Mouse (Mus musculus): ENCODE data around the gene Gm29094. TPM values are rescaled to one million over a fixed set of nuclear protein-coding genes. Genes with fewer than 3 reads are reported as not detected.
"Not testable (repeated sequence)": the region's sequence is repeated elsewhere in the genome, so short reads cannot be mapped to it uniquely, and the experiment has no call there.

Gm29094 gene
- not detected for total RNA-seq (2021)

DNA sequence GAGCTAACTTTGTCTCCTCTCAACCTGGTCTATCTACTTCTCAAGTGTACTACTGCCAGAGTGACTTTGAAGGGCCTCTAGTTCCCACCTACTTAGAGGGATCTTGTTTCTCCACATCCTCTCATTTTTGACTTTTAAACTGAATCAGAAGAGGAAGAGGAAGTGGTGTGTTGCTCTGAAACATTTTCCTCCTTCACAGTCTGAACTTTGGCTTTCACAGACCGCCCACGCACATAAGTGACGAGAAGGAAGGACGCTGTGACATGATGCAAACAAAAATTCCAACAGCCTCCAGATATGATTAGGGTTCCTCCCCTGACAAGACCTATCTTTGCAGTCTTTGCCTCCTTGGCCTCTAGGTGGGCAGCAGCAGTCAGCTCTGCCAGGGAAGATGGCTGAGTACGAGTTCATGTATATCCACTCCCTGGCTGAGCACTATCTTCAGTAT lies at the start of gene Gm29094, which contains the start of gene Bcl2a1b:
TSS of gene Gm29094 (plus strand) at position 411 of the 448 bp plus-strand sequence.
TSS of gene Bcl2a1b (plus strand) at position 241 of the 448 bp plus-strand sequence.
- intact Hi-C loops (cut with DNase I) = not testable (repeated sequence)

DNA sequence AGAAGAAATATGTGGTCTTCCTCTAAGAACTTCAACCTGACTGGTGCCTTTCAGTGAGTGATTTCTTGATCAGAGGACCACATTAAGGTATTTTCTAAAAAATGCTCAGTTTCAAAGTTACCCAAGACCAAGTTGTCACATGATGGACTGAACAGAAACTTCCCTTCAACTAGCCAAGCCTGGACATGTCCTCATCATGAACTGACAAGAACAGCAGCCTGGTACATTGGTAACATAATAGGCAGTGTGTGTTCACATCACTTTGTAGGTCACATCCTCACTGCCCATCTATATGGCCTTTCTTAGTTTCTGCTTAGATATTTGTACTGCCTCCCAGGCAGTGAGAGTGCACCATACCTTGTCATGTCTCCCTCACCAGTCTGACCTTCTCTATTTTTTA lies 26.6 kb upstream of the Gm29094 start:
- intact Hi-C loops (cut with DNase I); DNase-seq (ENCODE audit: low spot score in 2 of 2): not testable (repeated sequence)

More for the DNA sequence above, at the start of gene Gm29094, which contains the start of gene Bcl2a1b:
- not testable (repeated sequence) for DNase-seq (ENCODE audit: low spot score in 2 of 2)

DNA sequence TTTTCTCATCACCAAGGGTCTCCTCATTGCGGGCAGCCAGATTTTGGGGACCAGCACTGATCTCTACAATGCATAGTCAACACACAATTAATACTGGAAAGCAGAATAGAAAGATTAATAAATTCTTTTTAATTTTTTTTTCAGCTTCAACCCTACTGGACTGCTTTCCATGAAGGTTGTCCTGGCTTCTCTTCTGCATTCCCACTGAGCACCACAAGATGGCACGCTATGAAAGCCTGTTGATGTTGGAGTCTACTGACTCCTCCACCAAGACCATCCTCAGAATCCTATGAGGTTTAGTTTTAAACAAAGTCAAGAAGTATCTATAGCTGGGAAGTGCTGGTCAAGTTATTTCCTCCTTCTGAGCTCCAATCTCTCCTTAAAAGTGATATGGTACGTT lies 20.3 kb upstream of the Gm29094 start:
- intact Hi-C loops (cut with DNase I) = not testable (repeated sequence)
- DNase-seq (ENCODE audit: low spot score in 2 of 2) = peak; percentile 60 to 66

DNA sequence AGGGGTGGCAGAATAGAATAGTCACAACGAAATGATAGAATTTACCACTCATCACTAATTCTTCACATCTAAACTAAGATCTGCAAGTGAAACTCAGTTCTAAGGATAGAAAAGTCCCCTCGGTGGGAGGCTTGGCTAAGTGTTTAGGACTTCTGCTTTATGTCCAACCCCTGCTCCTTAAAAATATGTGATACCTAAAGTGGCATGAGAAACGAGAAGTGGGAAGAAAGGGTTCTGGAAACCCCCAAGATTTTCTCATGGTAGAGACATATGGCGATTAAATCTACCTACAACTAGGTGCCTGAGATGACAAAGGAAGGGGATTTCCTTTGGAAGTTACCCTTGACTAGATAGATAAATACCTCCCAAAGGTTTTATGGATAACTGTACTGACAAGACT lies 19.7 kb upstream of the Gm29094 start:
- intact Hi-C loops (cut with DNase I); DNase-seq (ENCODE audit: low spot score in 2 of 2): not testable (repeated sequence)

DNA sequence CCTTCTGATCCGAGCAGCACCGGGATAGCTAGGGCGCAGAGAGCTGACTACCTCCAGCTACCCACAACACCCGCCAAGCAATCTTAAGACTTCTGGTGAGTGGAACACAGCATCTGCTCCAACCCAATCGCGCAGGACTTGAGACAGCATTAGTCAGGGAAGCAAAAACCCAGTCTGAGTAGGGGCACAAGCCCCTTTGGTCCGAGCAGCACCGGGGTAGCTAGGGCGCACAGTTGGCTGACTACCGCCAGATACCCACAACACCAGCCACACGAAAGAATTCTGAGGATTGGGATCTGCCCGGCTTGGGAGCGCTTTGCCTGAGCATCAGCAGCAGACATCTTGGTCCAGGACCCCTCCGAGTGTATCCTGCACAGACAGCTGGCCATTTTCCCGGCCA lies 12.2 kb upstream of the Gm29094 start:
- DNase-seq (ENCODE audit: low spot score in 2 of 2); intact Hi-C loops (cut with DNase I): not testable (repeated sequence)

DNA sequence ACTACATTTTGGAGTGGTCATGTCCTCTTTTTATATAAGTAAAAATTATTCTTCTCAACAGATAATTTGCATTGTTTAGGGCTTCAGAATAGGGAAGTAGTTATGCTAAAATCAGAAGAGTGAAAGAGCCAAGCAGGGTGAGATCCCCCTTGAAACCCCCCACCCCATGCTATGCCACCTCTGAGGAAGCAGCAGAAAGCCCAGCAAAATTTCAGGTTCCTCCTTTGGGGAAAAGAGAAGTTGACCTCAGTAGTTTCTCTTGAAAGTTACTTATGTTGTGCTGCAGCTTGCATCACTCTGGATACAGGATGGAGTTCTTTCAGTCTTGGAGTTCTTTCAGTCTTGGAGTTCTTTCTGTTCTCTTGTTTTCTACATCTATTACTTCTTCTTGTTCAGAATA lies 3.7 kb upstream of the Gm29094 start:
- intact Hi-C loops (cut with DNase I); DNase-seq (ENCODE audit: low spot score in 2 of 2): not testable (repeated sequence)

DNA sequence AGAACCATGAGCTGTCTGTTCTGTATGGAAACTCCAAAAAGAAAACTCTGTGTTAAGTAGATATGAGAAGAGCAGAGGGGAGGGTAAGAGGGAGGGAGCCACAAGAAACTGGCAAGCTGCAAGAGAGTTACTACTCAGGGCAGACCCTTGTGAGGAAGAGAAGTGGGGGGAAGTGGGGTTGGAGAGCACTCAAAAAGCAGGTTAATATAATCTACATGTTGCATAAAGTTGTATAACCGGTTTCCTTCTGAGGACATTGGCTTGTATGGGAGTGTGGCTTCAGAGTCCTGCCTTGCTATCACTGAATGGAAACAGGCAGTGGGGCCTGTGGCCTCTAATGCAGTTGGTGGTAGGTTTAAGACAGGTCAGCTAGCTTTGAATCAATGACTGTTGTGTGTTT lies 1.7 kb upstream of the Gm29094 start:
- DNase-seq (ENCODE audit: low spot score in 2 of 2); intact Hi-C loops (cut with DNase I): not testable (repeated sequence)

DNA sequence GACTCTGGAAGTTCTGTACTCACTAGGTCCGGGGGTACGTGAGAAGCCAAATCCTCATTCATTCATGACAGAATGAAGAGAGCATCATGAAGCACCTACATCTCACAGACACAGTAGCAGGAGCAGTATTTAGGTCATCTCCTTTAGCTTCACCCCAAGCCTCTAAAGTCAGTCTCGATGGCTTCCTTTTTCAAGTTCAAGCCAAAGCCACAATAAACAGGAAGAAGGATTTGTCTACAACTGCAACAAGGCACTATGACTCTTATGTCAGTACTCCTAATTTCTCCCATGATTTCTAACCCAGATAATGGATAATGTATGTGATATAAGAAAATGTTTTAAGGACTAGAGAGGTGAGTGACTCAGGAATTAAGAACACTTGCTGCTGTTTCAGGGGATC lies 830 bp upstream of the Gm29094 start:
- intact Hi-C loops (cut with DNase I); DNase-seq (ENCODE audit: low spot score in 2 of 2): not testable (repeated sequence)

DNA sequence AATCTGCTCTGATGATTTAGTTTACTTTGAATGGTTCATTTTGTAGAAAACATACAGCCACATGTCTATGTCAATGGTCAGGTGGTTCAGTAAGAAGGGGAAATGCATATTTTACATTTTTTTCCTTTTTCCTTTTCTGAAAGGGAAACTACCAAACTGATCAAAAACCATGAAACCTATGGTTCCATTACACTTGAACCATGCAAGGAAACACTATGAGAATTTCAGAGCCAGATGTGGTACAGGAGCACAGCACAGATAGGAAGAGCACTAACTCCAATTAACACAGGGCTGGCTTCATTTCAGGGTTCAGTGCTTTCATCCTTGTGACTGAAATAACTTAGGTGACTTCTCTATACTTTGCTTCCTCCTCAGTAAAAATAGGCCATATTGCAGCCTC lies 3.1 kb downstream of the Gm29094 start:
- intact Hi-C loops (cut with DNase I); DNase-seq (ENCODE audit: low spot score in 2 of 2): not testable (repeated sequence)

DNA sequence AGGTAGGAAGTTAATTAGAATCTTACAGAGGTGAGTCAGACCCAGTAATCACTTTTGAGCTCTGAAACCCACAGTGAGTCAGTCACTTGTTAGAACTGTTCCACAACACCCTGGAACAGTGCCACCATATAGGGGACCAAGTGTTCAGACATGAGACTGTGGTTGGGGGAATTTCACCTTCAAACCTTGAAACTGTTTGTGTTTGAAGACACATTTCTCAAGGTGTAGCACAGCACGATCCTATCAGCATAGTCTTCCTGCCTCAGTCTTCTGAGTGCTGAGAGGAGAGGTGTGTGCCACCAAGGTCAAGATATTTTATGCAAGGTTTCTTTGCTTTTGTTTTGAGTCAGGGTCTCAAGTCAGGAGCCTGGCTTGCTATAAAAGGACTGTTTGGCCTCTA lies 9.8 kb downstream of the Gm29094 start:
- intact Hi-C loops (cut with DNase I) = loop anchor here (5.0 kb wide), 1 partner anchor 487 kb away; the partner anchor contains the start of gene Mthfsl
- not testable (repeated sequence) for DNase-seq (ENCODE audit: low spot score in 2 of 2)

DNA sequence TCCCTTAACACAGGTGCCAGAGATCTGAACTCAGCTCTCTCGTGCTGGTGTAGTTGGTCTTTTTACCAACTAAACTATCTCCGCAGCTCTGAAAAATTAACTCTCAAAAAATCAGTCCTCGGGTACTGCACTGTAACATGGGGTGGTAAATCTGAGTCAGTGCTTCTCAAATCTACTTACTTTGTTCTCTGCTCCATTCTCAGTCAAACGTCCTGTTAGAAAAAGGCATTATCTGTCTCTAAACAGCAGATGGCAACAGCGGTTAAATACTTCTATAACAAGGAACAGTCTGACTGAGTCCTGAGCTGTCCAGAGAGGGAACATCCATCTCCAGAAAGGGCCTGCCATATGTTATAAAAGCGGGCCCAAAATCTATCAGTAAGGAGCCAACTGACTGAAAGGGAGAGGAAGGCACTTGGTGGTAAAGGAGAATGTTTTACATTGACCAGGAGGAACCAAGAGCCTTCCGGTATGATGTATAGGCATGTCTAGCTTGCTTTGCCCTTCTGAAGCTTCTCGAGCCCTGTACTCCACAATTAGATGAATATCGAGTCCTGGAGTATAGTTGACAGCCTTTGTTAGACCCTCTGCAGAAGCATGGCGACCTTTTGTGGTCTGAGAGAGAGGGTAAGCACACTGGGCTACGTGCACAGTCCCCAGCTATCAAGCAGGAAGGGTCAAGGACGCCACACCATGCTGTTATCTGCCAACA lies 11.3 kb downstream of the Gm29094 start, which contains the start of gene Mthfs:
TSS of gene Mthfs (plus strand) at position 324 of the 712 bp plus-strand sequence.
- peak in 1 of 2 experiments; percentile 30 for DNase-seq (ENCODE audit: low spot score in 2 of 2)
- intact Hi-C loops (cut with DNase I) = not testable (repeated sequence)

DNA sequence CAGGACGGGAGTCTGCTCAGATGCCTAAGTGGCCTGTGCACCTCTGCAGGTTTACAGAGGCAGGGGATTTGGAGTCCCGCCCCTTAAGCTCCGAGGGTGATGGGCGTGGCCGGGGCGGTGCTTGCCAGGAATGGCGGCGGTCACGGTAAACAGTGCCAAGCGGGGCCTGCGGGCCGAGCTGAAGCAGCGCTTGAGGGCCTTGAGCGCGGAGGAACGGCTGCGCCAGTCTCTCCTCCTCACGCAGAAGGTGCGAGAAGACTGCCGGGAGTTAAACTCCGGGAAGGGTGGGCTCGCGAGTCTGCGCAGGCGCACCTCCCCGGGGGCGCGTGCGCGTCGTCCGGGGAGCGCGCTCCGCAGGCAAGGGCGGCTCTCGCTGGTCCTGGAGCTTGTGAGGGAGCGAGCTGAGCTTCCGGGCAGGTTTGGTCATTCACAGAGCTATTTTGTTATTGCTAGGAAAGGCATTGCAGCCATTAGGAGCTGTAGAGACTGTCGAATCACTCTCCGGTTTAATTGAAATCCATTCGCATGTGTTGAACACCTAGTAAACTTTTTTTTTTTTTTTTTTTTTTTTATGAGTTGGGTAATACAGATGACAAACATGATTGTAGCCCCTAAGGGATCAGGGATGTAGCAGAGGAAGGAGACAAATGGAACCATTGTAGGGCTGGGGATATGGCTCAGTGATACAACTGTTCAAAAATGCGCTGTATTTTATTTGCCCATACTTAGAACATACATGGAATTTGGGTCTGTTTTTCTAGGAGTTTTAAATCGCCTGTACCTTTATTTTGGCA lies 12.1 kb downstream of the Gm29094 start:
- intact Hi-C loops (cut with DNase I) = not testable (repeated sequence)
- DNase-seq (ENCODE audit: low spot score in 2 of 2) = peak; percentile 97 to 98

DNA sequence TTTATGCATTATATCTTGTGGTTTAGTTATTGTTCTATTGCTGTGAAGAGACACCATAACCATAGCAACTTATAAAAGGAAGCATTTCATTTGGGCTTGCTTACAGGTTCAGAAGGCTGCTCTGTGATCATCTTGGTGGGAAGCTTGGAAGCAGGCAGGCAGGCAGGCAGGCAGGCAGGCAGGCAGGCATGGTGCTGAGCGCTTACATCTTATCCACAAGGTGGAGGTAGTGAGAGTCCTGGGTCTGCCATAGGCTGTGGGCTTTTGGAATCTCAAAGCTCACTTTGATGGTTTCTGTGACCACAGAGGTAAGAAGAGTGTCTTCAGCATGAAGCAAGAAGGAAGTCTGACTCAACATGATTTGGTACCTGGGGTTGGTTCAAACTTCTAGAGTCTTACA lies 13.2 kb downstream of the Gm29094 start:
- DNase-seq (ENCODE audit: low spot score in 2 of 2); intact Hi-C loops (cut with DNase I): not testable (repeated sequence)

DNA sequence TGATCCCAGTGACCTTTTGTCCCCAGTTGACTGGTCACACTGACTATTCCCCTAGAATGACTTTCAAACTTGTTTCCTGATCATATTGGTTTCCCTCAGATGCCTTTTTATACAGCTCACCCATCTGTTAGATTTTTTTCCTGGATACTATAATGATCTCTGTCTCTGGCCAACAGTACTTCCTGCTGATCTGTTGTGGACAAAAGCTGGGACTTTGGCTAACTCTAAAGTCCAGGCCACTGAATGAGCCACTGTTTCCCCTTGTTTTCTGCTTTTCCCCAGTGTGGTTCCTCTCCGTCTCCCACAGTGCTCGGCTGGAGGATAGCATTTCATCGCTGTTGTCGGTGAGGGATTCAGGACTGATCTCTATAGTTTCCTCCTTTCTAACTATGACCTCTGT lies 19.0 kb downstream of the Gm29094 start:
- intact Hi-C loops (cut with DNase I); DNase-seq (ENCODE audit: low spot score in 2 of 2): not testable (repeated sequence)

DNA sequence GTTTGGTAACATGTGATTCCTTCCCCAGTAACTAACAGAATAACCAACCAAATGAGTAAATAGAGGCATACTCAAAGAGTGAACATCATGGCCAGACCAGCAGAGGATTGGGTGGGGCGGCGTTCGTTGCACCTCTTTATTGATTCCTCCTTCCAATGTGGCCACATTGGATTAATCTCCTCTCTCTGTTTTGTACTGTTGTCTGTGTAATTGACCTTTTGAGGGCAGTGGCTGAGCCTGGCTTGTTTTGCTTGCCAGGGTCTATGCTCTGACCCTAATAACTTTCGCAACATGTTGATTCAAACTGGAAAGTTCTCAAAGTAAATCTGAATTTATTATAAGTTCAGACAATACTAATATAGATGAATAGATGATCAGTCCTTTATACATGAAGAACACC lies 20.5 kb downstream of the Gm29094 start:
- DNase-seq (ENCODE audit: low spot score in 2 of 2); intact Hi-C loops (cut with DNase I): not testable (repeated sequence)

DNA sequence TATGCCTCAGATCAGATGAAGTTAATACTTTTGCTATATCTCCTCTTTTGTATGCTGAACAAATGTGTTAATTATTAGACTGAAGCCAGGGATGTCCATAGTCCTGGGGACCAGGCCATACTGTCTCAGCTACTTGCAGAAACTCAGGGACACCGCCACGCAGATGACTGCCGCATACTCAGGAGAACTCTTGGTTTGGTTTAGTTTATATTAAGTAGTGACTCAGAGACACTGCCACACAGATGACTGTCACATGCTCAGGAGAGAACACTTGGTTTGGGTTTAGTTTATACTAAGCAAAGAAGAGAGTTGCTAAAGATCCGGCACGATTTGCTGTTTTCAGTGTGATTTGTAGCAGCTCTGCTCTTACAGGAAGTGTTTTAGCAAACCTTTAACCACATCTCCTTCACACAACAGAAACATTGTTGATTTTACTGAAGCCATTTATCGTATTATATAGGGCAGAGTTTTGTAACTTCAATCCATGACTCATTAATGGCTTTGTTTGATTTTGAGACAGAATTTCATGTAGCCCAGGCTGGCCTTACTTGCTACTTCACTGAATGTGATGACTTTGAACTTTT lies 21.6 kb downstream of the Gm29094 start:
- DNase-seq (ENCODE audit: low spot score in 2 of 2); intact Hi-C loops (cut with DNase I): not testable (repeated sequence)

DNA sequence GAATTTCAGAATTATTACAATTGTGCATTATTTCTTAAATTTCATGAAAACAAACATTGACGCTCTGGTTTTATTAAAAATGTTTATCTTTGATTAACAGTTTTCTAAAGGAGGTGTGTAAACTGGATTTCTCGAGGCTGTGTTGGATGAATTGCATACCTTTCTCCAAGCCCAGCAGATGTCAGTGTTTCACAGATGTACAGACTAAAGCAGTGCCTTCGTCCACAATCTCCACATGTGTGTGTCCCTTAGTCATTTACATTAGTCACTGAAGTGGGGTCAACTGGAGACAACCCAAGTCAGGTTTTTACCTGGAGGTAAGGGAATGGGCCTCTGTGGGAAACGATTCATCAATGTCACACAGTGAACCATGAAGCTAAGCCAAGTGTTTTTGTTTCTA lies 26.9 kb downstream of the Gm29094 start:
- no peak for DNase-seq (ENCODE audit: low spot score in 2 of 2)
- intact Hi-C loops (cut with DNase I) = loop anchor here (5.0 kb wide), 2 partner anchors 451 to 519 kb away; no protein-coding TSS in a partner anchor

DNA sequence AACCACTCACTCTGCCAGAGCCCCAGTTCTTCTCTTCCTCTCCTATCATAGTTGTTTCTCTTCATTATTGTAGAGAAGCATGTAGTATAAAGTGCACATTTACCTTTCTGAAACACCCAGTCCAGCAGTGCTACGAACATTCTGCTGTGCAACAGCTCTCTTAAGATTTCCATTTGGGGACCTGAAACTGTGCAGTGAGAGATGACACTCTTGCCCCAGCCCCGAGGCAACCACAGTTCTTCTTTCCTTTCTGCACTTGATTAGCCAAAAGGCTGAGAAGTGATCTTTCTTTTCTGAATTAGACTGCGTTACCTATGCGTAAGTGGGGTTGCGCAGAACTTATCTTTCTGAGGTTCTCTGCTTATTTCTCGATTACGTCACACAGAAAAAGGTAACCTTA lies 28.9 kb downstream of the Gm29094 start:
- intact Hi-C loops (cut with DNase I) = loop anchor here (5.0 kb wide), 2 partner anchors 449 to 521 kb away; no protein-coding TSS in a partner anchor
- DNase-seq (ENCODE audit: low spot score in 2 of 2) = no peak

DNA sequence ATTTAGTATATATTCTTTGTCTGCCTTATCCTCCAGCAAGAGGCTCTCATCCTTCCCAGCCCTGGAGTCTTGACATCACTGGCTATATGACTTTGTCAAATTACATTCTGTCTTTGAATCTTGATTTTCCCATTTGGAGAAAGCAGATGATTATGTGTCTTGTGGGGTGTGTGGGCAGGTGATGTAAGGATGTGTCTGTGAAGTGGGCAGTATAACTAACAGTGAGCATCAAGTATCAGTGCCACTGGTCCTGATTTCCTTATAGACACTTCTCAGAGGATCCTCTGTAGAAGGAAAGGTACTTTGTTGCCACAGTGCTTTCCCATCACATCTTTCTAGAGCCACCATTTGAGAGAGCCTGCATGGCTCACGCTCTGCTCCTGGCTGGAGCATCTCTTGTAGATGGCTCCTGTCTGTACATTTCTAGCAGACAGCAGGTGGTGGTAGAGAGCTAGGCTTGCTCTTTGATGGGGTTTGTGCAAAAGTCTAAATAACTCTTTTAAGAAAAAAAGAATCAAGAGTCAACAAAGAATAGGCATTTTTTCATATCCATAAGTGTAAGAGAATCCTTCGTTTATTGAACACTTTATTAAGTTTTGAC lies 31.8 kb downstream of the Gm29094 start:
- DNase-seq (ENCODE audit: low spot score in 2 of 2) = peak; percentile 40 to 56
- intact Hi-C loops (cut with DNase I) = not testable (repeated sequence)

All from left cerebral cortex, postnatal 36 days (tissue).